Mouse (Mus musculus): ENCODE measurements around the gene Retsat.

The Retsat gene

DNA sequence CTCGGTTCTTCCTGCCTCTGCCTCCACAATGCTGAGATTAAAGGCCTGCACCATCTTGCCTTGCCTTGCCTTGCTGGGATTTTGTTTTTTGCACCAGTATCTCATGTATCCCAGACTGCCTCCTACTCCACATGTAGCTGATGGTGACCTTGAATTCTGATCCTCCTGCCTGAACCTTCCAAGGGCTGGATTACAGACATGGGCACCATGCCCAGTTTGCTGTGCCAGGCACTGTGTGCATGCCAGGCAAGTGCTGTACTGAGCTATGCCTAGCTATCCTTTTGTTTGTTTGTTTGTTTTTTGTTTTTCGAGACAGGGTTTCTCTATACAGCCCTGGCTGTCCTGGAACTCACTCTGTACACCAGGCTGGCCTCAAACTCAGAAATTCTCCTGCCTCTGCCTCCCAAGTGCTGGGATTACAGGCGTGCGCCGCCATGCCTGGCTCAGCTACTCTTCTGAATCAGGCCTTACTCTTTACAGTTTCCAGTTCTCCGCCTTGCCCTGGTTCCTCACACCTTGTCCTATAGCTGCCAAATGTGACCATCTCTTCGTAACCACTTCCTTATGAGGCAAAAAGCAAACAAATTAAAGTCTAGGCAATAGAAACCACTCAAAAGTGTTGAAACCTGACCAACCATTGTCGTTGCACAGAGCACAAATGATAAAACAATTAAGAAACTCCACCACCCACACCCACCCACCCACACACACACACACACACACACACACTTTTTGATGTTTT, 25.6 kb downstream of the Retsat start:
- DNase-seq (ENCODE audit: low read depth, low spot score): no peak

DNA sequence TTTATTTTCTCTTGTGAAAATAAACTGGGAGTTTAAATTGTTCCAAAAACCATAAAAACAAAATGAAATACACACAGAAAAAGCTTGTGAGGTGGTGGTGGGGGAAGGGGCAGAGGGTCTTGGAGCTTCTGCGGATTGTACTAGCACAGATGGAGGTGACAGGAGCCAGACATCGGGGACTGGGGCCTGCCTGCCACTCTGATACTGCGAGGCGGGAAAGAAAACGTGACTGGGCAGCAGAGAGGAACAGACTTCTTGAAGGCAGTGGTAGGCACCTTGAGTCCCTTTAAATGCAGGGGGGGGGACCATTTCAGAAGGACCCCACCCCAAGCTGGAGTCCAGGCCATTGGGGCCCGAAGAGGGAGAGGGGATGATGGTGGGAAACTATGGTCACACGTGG, 28.1 kb downstream of the Retsat start:
- DNase-seq (ENCODE audit: low read depth, low spot score): no peak

DNA sequence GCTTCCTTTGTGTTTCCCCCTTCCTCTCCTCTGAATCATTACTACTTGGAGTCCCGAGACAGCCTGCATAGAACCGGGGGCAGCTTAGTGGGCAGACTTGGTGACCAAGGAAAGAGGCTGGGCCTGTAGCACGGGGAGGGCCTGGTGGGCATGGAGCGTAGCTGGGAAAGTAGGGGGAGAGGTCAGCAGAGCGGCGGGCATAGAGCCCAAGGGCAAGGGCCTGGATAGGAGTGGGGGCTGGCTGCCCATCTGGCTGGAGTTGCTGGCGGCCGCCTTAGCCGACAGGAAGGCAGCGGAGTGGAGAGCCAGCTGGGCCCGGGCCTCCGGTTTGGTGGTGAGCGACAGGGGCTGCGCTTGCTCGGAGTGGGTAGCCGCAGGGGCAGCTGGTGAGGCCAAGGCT, 29.0 kb downstream of the Retsat start:
- no peak for DNase-seq (ENCODE audit: low read depth, low spot score)

DNA sequence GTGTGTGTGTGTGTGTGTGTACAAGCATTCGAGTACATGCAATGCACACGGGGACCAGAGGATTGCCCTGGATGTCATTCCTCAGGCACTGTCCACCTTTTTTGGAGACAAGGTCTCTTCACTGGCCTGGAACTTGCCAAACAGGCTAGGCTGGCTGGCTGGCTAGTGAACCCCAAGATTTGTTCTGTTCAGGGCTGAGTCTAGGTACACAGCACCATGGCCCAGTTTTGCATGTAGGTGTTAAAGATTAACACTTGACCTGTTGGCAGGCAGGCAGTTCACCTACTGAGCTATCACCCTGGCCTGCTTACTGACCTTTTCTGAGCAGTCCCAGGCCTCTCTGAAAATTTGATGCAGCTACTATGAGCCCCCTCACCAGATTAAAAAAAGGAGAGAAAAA, 32.1 kb downstream of the Retsat start:
- DNase-seq (ENCODE audit: low read depth, low spot score): no peak

DNA sequence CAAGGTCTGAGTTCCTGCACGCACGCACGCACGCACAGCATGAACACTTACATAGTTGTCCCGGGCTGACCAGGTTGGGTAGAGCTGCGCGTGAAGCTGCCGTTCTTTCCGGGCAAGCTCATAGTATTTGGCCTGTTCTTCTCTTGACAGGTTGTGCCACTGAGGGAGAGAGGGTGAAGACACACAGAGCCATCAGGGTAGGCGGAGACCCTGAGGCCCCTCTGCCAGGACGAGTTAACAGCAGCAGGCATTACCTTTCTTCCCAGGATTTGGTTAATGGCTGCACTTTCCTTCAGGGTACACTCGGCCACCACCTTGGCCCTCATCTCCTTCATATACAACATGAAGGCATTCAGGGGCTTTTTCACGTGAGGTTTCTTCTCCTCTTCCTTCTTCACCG, 32.7 kb downstream of the Retsat start:
- DNase-seq (ENCODE audit: low read depth, low spot score): no peak

DNA sequence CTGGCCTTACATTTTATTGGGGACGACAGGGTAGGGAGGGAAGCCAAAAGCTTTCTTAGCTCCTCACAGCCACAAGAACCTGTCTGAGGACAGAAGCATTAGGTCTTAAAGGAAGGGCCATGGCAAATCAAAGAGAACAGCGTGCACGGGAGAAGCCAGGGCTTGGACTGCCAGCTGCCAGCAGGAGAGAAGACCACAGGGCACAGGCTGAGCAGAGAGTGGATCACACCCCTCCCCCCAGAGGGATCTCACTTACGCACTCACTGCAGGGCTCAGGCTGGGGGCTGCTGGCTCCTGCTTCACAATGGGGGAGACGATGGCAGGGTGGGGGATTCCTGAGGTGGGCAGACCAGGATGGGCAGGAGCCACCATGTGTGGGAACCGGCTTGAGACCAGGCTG, 33.4 kb downstream of the Retsat start:
- no peak for DNase-seq (ENCODE audit: low read depth, low spot score)

DNA sequence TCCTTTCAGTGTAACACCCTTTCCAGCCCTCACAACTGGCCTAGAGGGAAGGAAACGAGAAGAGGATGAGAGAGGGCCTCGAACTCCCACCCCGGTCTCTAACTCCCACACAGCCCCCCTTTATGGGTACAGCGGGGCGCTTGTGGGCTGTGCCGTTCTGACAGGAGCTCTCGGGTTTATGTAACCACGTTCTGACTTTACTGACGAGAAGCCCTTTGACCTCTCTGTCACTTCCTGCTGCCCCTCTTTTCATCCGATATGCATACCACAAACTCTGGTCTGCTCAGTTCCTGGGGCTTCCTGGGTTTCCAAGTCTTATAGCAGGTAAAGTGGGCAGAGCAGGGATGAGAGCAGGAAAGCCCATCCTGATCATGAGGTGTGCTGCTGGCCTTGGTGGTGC, 36.0 kb downstream of the Retsat start:
- DNase-seq (ENCODE audit: low read depth, low spot score): no peak

DNA sequence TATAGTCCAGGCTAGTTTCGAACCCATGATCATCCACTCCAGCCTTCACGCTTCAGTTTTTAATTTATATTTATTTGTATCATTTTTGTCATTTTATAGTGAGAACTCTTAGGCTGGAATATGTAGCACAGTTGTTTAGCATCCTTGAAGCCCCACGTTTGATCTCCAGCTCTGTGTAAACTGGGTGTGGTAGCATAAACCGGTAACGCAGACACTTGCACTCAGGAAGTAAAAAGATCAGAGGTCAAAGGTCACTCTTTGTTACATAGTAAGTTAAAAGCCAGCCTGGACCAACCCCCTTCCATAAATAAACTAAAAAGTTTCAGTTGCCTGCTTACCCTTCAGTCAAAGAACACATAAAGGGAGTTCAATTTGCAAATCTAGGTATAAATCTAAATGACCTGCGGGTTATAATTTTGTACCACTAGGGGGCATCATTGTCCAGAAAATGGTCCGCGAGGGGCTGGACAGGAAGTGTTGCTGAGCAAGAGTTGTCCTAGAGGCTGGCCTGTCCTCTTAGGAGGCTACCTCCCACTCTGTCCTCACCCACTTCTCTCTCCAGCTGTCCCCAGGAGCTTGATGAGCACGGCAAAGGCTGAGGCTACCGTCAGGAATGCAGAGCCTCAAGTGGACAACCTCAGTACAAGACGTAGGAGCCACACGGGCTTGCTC, 37.6 kb downstream of the Retsat start:
- DNase-seq (ENCODE audit: low read depth, low spot score): peak; percentile 45

DNA sequence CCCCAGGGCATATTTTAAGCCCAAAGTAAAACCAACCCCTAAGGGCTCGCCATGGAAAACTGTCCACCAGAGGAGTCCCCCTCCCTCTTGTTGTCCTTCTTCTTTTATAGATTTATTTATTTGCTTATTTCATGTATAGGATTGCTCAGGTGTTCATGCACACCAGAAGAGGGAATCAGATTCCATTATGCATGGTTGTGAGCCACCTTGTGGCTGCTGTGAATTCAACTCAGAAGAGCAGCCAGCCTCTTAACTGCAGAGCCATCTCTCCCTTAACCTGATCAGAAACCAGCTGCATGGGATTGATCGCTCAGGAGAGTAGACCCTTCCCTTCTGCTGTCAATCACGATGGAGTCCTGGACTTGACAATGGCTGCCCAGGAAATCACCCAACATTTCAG, 38.7 kb downstream of the Retsat start:
- no peak for DNase-seq (ENCODE audit: low read depth, low spot score)

DNA sequence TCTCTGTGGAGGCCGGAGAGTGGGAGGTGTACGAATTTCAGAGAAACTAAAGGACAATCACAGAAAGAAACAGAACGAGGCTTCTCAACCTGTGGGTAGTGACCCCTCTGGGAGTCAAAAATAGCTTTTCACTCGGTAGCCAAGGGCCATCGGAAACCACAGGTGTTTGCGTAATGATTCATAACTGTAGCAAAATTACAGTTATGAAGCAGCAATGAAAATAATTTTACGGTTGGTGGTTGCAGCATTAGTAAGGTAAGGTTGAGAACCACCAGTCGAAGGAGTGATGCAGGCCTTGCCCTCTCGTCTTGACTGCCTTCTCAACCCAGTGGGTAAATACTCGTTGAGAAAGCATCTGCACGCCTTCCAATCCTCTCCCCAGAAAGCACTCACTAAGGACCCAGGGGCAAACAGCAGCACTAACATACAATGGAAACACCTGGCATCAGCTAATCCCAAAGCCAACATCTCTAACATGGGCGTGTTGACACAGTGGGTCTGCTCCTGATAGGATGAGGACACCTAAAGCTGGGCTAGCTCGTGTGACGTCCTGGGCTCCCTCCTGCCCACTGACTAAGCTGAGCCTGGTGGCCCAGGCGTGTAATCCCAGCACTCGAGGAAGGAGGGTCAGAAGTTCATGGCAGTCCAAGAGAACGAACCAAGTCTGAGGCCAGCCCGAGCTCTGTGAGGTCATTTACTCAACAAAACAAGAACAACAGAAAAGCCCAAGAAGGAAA, 43.1 kb downstream of the Retsat start:
- DNase-seq (ENCODE audit: low read depth, low spot score): no peak

DNA sequence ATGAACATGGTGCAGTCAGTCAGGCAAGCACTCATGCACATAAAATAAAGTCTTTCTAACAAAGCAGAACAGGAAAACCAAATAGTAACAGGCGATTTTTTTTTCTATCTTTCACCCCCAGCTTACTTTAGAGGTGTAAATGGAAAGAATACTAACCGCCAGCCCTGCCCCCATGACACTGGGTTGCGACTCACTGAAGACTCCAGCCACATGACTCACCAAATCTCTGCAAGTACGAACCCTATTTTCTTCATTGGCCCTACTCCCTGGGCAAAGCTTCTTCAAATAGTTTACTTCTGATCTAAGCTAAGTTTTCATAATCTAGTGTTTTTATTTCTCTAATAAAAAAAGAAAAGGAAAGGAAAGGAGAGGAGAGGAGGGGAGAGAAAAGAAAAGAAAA, 46.3 kb downstream of the Retsat start:
- no peak for DNase-seq (ENCODE audit: low read depth, low spot score)

DNA sequence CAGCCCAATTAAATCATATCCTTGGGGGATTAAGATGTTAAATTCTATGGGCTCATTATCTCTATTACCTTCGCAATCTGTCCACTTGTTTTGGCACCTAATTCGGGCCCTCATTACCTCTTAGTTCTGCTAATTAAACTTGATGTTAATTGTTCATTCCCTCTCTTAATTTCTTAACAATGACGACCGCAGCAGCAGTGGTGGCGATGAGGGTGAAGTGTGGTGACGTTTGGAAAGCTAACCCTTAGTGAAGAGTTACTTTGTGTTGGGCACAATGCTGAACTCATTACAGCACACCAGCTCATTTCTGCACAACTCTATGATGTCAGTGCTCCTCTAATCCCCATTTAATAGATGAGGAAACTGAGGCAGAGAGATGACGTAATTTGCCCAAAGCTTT, 47.1 kb downstream of the Retsat start:
- no peak for DNase-seq (ENCODE audit: low read depth, low spot score)

DNA sequence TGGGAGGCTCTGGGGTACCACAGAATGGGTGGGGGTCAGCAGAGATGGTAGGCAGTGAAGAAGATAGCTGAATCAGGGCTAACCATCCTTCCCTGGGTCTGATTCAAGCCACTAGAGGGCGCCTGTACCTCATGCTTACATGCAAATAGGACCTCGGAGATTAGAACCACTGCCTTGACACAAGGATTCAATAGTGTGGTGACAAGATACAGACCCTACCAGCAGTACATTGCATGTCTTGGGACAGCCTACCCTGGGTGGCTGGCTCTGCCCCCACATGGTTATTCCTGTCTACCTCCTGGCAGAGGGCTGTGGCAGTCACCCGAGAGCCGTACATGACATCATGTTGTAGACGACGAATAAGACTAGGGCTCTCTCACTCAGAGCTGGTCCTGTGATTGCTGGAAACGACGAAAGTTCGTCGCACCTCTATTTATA, 49.1 kb downstream of the Retsat start:
- peak; percentile 62 for DNase-seq (ENCODE audit: low read depth, low spot score)

DNA sequence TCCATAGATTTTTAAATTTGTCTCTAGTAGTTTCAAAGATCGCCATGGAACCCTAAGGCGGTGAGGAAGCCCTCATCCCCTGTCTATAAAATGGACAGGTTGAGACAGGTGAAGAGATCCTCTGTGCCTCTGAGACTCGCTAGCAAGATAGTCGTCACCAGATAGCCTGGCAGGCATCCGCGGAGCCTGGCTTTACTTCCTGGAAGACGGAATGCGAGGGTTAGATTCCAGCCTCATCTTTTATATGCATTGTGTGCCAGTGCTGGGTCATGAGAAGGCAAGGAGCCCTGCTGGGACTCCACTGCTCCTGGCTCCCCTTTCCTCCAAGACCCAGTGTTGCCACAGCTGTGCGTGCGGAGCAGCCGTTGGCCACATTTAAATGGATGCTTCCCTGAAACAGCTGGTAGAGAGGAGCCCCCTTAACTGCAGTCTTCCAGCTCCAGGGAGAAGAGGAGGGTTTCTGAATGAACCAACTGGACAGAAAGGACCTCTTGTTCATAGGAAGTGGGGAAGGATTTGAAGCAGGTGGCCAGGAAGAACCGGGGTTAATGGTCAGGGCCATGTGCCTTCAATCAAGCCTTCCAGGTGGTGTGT, 49.8 kb downstream of the Retsat start:
- no peak for DNase-seq (ENCODE audit: low read depth, low spot score)

DNA sequence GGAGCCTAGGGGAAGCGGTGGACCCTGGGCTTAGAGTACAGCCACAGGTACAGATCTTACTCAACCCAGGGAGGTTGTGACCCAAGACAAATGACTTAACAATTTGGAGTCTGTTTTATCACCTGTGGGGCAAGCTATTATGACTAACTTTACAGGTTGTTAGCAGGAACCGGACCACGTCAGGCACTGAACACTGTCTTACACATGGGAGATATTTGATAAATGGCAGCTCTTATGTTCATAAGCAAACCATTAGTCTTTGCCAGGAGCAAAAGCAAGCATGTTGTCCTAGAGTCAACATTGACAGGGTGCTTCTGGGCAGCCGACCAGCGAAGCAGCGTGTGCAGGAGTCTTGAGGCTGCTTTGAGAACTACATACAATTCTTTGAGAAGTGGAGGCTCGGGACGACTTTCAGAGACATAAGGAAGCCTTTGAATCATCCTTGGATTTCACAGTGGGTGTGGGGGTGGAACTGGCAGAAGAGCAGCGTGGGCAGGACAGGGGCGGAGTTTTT, 52.1 kb downstream of the Retsat start:
- no peak for DNase-seq (ENCODE audit: low read depth, low spot score)

DNA sequence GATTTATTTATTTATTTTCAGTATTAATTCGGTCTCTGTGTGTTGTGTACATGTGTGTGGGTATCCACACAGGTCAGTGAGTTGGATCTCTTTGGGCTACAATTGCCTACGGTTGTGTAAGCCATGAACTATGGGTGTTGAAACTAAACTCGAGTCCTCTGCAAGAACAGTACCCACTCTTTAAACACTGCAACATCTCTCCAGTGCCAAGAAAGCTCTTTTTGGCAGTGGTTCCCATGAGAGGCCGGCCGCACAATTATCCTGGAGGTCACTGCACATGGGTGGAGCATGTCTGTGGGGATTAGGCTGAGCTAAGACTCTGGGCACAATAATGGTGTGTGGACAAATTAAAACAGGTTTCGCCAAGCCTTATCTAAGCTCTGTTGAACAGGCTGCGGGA, 55.1 kb downstream of the Retsat start:
- peak; percentile 29 for DNase-seq (ENCODE audit: low read depth, low spot score)

DNA sequence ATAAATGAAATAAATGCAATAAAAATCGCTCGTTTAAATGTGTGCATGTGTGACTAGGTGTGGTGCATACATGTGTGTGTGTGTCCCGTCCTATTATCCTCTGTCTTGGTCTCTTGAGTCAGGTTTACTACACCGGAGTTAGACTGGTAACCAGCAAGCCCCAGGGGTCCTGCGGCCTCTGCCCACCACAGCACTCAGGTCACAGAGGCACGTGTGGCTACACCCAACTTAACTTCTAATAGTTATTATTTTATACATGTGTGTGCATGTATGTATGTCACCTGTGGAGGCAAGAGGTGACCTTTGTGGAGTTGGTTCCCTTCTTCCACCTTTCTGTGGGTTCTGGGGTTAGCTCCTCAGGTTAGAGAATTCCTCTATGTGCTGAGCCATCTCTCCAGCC, 56.1 kb downstream of the Retsat start:
- no peak for DNase-seq (ENCODE audit: low read depth, low spot score)

DNA sequence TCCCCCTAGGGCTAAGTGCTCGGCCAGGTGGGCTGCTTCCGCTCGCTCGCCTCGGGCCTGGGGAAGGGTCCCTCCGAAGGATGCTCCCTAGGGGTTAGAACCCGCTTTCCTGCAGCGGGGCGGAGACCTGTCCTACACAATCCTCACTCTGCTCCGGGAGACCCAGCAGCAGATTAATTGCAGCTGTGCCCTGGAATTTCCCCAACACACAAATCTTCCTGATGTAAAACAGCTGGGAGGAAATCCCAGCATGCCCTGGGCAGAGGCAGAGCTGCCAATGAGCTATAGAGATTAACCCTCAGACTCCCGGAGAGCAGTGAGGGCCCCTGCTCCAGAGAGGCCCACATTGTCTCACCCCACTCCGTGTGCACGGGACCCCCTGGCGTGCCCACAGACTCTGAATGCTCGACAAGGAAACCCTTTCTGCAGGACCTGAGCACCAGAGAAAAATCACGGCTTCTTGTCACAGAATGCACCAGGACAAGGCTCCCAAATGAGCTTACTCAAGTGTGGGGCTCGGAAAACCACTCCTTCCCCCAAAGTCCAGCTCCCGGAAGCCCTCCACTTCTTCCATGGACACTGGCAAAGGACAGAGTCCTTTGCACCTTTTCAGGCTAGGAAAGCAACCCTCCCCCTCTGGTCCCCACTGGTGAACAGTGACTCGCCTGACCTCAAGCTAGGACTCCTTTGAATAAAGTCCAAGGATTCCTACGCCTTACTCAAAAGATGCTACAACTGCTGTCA, 57.2 kb downstream of the Retsat start:
- DNase-seq (ENCODE audit: low read depth, low spot score): no peak

DNA sequence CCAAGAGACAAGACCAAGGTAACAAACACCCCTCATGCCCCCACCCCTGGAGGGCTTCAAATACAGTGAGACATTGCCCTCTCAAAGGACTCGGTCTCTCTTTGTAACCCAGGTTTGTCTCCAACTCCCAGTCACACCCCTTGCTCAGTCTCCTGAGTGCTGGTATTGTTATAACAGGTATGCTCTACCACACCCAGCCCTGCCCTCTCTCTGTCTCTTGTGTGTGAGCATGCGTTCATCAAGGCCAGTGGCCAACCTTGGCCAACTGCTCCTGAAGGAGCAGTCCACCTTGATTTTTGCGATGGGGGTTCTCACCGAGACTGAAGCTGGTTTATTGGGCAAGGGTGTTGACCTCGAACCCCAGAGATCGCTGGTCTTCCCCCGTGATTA, 57.8 kb downstream of the Retsat start:
- no peak for DNase-seq (ENCODE audit: low read depth, low spot score)

DNA sequence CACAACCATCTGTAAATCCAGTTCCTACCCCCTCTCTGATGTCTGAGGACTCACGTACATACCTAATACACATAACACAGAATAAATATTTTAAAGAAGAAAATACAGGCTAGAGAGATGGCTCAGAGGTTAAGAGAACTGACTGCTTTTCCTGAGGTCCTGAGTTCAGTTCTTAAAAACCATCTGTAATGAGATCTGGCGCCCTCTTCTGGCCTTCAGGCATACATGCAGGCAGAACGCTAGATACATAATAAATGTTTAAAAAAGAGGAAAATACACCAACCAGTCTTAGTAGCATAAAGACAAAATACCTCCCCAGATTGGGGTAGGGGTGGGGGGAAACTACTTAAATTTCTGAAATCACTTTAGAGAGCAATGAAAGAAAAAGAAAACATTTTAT, 59.7 kb downstream of the Retsat start:
- DNase-seq (ENCODE audit: low read depth, low spot score): no peak

Measured in retina, postnatal 7 days (tissue).